Mouse (Mus musculus) heart, adult 9 months (tissue): ENCODE data around the gene Birc3.
"Not testable (repeated sequence)": the region's sequence is repeated elsewhere in the genome, so short reads cannot be mapped to it uniquely, and the experiment has no call there.

Experiments used
- DNase-seq, 2 experiments: peaks; one replicate each; pipeline ENCODE4 v3.0.0; 2022; ENCODE audit warnings: low spot score in 2 of 2

Gene Birc3

DNA sequence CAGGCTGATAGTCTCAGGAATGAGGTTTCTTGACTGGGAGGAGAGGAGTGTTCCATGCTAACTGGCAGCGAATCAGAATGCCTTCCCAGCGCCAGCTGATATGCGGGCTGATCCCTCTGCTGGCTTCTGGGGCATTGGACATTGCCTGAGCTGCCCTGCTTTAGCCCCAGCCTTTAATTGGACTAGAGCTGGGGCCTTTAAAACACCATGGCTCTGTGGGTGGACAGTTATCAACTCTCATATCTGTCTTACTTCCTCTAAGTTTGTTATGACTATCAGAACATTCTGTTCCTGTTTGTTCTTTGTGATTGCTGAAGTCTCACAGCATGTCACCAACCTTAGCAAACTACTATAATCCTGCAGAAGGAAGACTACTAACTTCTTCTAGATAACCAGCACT lies 5.0 kb downstream of the Birc3 start:
- DNase-seq, result peak in 1 of 2 experiments; percentile 23

DNA sequence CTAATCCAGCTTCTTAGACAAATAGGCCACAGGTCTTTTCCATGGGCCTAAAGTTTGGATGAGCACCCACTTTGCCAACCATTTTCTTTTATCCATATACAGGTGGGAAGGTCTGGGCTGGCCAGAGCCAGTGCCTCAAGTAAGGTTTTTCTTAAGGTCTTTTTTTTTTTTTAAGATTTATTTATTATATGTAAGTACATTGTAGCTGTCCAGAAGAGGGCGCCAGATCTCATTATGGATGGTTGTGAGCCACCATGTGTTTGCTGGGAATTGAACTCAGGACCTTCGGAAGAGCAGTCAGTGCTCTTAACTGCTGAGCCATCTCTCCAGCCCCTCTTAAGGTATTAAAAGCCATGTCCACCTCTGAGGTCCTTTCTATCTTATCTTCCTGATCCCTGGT lies 6.0 kb downstream of the Birc3 start:
- not testable (repeated sequence) for DNase-seq

DNA sequence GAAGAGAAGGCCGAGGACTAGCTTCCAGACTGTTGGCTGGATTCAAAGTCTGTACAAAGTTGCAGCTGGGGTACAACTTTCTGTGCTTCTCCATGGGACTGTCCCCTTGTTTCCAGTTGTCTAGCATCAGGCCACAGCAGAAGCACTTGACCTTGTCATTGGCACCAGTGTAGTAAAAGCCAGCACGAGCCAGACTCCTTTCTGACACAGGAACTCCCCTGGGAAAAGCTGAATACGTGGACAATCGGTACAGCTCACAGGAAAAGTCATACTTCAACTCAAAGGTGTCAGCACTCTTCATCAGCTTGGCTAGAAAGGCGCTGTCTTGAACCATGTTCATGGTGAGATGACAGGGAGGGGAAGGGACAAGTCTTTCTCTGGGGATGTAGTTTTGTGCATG lies 12.0 kb downstream of the Birc3 start:
- no peak for DNase-seq

DNA sequence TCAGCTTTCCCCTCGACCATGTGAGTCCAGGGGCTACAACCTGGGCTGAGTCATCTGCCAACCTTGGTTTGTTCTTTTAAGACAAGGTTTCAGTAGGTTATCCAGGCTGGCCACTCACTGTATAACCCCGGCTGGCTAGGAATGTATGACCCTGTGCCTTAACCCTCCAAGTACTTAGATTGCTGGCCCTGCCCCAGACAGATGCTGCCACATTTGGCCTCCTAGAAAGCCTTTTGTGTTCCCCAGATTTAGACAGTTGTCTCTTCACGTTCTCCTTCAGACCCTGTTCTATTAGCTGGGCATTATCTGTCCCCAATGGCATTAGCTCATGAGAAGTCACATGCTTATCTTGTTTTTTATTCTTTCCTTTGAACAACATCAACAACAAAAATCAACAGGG lies 17.1 kb downstream of the Birc3 start:
- no peak for DNase-seq

DNA sequence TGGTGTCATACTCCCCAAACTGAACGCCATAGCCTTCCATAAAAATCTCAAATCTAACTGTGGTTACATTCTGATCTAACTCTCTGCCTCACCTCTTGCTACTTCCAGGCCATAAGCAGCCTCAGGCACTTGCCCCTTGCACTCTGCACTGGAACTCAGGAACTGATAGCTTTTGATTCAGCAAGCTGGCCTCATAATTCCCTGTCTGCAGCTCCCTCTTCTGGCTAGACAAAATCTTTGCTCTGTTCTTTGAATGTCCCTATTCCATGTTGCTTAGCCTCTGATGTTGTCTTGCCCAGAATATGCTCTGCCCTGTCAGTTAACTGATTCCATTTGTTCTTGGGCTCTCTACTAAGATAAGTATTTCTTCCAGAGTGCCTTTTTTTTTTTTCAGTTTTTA lies 17.6 kb downstream of the Birc3 start:
- DNase-seq, result peak in 1 of 2 experiments; percentile 39

DNA sequence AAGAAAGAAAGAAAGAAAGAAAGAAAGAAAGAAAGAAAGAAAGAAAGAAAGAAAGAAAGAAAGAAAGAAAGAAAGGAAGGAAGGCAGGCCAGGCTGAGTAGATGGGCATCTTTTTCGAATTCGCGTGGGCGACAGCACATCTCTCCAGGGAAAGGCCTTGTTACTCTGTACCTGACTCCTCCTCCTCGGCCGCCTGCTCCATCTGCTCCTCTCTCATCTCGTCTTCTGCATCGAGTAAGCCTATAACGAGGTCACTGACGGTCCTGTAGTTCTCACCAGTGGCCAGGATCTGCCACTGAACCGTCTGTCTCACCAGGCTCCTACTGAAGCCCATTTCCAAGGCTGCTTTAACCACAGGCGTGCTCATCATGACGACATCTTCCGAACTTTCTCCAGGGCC lies 18.8 kb downstream of the Birc3 start:
- not testable (repeated sequence) for DNase-seq

DNA sequence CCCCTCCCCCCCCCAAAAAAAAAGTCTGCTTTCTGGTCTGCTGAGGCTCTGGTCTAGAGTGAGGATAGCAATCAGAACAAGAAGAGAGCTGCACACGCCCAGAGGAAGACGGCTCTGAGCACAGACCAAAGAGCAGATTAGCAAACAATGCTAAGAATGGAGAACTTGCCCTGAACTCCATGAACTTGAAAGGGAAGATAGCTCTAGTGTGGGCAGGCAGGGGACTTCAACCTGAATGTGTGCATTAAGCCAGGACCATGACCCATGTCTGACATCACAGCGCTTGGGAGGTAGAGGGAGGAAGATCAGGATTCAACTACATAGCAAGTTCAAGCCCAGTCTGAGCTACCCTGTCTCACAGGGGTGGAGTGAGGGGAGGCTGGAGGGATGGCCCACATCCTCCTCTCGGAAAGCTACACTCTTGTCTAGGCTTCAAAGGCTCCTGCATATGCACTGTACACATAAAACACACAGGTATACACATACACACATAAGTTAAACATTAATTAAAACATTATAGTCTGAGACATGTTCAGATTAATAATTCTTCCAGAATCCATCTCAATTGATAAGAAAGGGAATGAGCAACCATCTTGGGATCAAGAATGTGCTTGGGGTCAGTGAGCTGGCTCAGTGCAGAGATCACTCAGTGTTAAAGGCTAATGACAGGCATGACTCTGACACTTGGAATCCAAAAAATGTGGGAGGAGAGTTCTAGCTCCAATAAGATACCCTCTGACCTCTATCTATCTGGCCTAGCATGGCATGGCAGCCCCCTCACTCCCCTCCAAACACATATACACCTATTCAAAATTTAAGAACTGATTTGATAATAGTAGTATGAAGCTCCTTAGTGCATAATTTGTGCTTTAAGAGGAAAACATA lies 20.4 kb downstream of the Birc3 start:
- DNase-seq, result no peak

DNA sequence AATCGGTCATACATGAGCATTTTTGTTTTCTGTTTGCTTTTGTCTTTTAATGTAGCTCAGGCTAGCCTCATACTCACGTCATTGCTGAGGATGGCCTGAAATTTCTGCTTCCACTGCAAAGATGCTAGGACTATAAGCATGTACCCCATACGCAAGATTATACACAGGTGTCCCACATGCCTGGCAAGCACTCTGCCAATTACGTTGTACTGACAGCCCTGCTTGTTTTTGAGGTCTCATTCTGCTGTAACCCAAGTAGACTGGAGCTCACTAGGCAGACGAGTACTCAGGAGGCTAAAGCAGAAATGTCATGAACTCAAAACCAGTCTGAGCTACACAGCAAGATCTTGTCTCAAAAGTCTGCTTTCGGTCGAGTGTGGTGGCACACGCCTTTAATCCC lies 21.1 kb downstream of the Birc3 start:
- DNase-seq, result no peak

DNA sequence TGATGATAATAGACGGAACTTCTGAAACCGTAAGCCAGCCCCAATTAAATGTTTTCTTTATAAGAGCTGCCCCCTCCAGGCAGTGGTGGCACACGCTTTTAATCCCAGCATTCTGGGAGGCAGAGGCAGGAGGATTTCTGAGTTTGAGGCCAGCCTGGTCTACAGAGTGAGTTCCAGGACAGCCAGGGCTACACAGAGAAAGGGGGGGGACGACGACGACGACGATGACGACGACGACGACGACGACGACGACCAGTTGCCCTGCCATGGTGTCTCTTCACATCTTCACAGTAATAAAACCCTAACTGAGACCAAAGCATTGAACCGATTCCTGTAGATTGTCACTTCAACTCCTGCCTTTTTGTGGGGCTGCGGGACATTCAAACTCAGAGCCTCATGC lies 24.8 kb downstream of the Birc3 start:
- no peak for DNase-seq

DNA sequence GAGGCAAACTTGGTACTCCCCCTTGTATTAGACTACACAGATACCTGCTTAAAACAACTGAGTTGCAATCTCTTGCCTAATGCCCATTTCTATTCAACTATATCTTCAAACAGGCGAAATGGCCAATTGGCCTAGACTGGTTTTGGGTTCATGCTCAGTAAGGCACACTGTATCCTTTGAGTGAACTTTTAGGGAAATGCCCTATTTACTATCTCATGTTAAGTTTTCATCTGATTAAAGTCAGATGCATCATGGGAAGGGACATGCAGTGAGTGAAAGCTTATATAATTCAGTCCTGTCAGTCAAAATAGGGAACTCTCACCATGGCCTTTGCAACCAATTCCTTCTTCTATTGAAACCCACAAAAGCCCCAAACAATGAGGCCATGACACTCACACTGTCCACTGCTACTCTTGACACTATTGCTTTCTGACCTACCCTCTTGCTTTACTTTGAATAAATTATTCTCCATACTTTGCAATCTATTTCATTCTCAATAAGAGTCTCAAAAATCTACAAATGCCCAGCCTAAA lies 26.3 kb downstream of the Birc3 start:
- DNase-seq, result no peak

DNA sequence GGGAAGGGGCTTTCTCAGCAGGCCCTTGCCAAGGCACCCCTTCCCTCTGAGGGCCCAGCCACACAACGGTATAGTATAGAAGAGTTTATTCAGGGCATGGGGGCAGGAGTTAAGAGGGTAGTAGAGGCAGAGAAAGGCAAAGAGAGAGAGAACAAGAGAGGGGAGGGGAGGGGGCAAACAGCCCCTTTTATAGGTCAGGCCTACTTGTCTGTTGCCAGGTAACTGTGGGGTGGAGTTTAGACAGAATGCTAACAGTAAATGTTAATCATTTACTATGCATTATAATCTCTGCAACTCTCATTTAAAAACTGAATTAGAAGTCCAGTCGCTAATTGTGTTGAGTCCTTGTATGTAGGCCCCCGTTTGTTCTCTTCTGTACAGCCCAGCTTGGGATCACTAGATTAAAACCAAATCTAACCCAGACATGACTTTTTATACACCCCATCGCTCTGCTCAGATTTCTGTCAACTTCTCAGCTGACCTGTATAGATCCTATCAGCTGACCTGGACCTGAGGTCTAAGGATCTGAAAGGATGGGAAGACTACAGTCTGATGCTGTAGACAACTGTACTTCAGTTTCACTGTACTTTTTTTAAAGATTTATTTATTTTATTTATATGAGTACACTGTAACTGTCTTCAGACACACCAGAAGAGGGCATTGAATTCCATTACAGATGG lies 27.6 kb downstream of the Birc3 start:
- DNase-seq, result no peak

DNA sequence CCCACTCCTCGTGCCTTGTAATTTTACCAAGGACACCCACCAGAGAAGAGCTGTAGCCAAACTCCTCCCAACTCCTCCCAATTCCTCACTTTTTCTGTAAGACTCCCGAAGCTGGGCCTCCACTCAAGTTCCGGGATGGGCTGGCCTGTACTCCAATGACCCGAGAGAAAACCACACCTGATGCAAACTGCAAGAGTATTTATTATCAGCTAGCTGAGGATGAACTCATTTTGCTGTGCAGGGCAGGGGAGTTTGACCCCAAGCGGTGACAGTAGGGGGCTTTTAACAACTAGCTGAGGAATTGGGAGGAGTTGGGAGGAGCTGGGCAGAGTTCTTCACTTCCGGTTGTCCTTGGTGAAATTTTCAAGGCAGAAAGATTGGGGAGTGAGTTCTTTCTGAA lies 31.8 kb downstream of the Birc3 start:
- DNase-seq, result no peak

DNA sequence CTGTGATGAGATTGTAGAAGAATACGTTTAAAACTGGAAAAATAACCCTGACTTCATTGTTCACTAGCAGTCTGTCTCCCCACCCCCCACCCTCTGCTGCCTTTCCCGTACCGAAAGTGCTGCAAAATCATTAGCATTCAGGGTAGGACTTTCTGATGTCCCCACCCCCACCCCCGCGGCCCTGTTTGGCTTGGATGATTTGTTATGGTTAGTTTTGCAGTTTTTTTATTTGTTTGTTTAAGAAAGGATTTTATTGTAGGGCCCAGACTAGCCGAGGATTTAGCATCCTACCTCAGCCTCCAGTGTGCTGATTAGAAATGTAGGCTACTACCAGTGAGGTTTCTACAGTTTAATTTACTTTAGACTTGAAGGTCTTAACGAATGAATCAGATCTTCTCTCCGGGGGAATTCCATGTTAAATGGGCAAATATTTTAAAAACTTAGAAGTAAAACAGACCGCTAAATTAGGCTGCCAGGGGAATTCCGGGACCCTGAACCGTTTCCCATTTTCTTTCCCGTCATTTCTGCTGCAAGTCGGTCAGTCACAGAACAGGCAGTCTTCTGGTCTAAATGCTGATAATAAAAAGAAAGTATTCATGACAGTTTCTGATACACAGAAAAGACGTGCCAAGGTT lies 35.1 kb downstream of the Birc3 start:
- DNase-seq, result peak in 1 of 2 experiments; percentile 18

DNA sequence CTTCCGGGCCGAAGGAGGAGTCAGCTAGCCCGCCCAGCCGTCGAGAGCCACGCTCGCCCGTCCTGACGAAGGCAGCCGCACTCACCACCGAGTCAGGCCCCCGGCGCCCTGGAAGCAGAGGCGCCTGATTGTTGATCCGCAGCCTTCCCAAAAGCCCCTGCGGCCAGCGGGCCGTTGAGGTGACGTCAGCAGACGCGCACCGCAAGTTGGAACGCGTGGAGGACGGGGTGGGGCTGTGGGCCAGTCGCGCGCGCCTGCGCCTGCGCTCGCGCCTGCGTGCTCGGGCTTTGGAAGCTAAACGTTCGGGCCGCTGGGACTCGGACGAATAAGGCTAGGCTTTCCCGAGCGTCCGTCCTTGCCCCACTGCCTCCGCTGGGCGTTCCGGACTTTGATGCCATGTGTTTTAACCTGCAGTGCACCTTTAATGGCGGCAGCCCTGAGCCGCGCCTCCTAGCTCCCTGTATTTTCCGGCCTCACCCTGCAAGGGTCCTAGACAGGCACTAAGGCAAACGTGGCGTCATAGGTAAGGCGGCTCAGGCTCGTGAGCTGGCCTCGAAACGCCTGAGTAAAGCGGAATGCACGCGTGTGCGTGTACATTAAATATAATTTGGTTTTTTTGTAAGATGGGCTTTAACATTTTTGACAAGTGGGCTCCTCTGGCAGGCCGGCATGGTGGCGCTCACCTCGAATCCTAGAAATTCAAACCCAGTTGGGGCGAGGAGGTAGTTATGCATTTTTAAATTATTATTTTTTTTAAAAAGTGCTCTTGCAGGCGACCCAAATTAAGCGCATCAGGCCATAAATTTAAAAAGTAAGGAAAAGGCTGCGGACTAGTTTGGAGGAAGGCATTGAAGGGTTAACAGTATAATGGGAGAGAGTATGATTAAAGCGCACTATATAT lies 35.8 kb downstream of the Birc3 start, which contains the start of gene Birc2:
Gene Birc2 (minus strand): TSS at position 160 of the 901 bp plus-strand sequence.
- peak; percentile 96 to 97 for DNase-seq

DNA sequence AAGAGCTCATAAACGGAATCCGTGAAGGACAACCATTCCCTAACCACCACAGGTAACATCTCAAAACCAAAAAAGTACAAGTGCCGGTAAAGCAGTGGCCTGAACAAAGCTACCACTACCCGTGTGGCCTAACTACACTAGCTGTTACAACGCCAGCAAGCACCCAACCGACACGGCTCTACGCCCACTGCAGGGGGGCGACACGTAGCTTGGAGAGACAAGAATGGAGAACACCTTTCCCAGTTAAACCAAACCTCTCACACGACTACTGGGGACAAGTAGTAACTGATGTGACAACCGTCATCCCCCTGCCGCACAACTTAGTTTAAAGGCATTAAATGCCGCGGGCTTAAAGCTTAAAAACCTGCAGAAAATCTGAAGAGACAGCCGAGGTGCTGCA lies 36.7 kb downstream of the Birc3 start:
- DNase-seq, result peak in 1 of 2 experiments; percentile 36

DNA sequence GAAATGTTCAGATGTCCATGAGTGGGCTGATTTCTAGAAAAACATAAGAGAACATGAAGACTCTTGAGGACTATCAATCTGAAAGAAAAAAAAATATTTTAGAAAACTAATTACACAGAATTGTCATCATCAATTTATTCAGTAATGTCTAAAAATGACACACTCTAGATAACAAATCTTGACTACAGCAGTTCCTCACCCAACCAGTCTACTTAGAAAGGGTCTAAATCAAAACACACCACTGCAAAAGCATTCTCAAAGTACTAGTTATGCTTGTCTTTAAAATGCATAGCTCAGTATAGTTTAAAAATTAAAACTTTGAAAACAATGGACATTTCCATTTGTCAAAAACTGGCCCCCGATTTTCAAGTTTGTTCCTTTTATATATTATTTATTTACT lies 37.7 kb downstream of the Birc3 start:
- DNase-seq, result no peak

DNA sequence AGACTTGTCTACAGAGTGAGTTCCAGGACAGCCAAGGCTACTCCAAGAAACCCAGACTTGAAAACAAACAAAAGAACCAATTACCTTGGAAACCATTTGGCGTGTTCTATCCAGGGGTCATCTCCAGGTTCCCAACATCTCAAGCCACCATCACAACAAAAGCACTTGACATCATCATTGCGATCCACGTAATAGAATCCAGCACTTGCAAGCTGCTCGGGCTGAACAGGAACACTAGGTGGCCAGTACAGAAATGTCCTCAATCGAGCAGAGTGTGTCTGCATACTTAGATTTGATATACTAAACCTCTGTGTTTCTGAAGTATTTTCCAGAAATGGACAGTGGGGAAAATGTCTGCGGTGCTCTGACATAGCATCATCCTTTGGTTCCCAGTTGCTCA lies 39.6 kb downstream of the Birc3 start:
- DNase-seq, result no peak

DNA sequence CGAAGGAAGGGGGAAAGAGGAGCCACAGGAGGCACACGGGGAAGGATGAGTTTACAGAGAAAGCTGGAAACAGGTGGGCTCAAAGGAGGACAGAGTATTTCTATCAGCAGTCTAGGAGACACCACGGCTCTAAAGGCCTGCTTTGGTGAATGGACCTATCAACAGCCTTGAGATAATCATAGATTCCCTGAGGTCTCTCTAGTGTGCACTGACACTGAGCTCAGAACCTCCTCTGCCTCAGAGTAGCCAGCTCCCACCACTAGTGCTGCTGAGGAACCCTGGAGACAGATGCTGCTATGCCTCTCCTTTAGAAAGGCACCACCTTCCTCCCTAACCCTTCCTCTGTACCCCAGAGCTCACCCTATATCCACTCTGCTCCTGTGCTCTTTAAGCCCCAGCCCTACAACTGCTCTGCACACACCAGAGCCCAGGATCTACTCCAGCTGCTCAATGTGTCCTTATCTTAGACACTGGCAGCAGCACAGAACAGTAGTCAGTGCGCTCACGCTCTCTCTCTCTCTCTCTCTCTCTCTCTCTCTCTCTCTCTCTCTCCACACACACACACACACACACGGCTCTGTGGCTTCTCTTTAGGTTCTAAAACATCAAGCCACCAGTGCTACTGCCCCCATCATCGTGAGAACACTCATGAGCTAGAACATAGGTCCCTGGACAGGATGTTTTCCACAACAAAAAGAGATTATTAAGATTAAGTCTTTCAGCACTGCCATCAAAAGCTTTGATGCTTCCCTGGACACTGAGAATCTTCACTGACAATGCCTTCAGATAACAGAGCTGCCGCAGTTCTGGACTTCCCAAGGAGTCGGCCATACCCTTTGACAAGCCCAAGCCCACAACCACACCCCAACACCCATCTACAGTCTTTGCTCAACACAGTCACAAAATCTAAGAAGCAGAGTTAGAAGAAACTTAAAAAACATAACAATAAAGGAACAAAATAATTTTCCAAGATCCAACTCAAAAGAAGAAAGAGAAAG lies 43.2 kb downstream of the Birc3 start:
- DNase-seq, result peak; percentile 26 to 34

DNA sequence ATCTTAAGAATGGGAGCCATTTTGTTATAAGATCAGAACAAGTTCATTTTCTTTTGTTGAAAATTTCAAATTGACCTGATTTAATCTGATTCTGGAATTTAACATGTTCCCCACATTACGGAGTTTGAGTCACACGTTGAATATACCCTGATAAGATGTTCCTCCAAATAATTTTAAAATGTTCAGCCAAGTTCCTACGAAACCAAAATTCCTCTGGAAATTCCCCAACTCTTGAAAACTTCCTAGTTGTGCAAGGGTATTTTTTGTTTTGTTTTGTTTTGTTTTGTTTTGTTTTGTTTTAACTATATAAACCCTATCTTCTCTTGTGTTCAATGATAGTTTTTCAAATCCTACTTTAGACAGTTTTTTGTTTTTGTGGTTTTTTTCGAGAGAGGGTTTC lies 44.3 kb downstream of the Birc3 start:
- DNase-seq, result peak; percentile 31 to 50

DNA sequence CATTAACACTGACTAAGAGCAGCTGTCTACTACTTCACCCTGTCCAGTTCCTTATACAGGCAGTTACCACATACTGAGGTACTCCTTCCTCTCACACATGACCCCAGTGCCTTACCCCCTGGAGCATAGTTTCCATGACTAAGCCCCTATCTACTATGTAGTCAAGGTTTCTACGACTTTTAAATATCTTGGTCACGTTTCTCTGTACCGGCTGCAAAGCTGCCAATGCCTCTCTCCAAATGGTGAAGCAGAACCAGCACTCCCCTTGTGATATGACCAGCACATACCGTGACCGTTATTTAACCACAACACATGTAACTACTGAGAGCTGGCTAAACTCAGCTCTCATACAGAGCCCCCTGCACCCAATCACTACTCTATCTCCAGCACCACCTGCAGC lies 48.1 kb downstream of the Birc3 start:
- peak in 1 of 2 experiments; percentile 10 for DNase-seq
